Mouse (Mus musculus) ES-E14 (cell line): ENCODE data around the gene Capn10.

Experiments used
- CHD2 ChIP-seq: IDR thresholded peaks from 2 replicates; pipeline ENCODE4 v1.6.1; 2014; ENCODE audit warnings: mild to moderate bottlenecking, low read depth, low read length, inconsistent platforms
- HCFC1 ChIP-seq: IDR thresholded peaks from 2 replicates; pipeline ENCODE4 v1.6.1; 2012; ENCODE audit warnings: low read length, inconsistent platforms, borderline replicate concordance; ENCODE audit not compliant: insufficient read depth
- MAFK ChIP-seq: IDR thresholded peaks from 2 replicates; pipeline ENCODE4 v1.6.1; 2014; ENCODE audit warnings: mild to moderate bottlenecking, low read depth, low read length, inconsistent platforms; ENCODE audit not compliant: insufficient read depth
- ZC3H11A ChIP-seq: IDR thresholded peaks from 2 replicates; pipeline ENCODE4 v1.6.1; 2012; ENCODE audit warnings: low read depth, mild to moderate bottlenecking, inconsistent platforms, low read length, borderline replicate concordance
- ZNF384 ChIP-seq: IDR thresholded peaks from 2 replicates; pipeline ENCODE4 v1.6.1; 2012; ENCODE audit warnings: low read depth, low read length, inconsistent platforms

DNA sequence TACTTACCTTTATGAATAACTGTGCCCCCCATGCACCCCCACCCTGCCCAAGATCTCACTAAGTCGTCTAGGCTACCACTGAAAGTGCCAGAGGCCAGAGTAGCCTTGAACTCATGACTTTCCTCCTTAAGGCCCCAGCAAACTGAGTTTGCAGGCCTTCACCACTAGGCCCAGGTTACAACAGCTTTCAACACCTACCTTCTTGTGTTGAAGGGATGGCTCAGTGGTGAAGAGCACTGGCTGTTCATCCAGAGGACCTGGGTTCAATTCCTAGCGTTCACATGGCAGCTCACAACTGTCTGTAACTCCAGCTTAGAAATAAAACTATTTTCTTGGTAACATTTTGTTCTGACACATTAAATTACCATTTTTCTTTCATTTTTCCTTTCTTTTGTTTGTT is 19.5 kb downstream of the Capn10 start:
- TF ChIP-seq CHD2, result no peak
- no peak for TF ChIP-seq HCFC1
- no peak for TF ChIP-seq ZNF384
- no peak for TF ChIP-seq MAFK
- no peak for TF ChIP-seq ZC3H11A
